Mouse (Mus musculus) inflammation-experienced regulatory T-cells, adult 6 months (primary cell): Measurements from ENCODE around the gene Dnase2a. TPM values are rescaled to one million over a fixed set of nuclear protein-coding genes. Genes with fewer than 3 reads are reported as not detected.

Experiments used
- ATAC-seq: one replicate; pipeline ENCODE4 v1.8.0; 2017
- polyA plus RNA-seq, 3 experiments: library from polyadenylated mRNA; unstranded; fragments of 100-300 nt; shearing (Covaris generic); gene quantifications; one replicate each; pipeline ENCODE4 v1.2.1; 2017

The Dnase2a gene
- polyA plus RNA-seq, 3 experiments from 2014 or later, result 10.5 to 21.7 (median 20.0) TPM

GRCm38 (mm10) chr8:84970135-84970790, 61.9 kb downstream of the Dnase2a start:
- no peak for ATAC-seq

DNA sequence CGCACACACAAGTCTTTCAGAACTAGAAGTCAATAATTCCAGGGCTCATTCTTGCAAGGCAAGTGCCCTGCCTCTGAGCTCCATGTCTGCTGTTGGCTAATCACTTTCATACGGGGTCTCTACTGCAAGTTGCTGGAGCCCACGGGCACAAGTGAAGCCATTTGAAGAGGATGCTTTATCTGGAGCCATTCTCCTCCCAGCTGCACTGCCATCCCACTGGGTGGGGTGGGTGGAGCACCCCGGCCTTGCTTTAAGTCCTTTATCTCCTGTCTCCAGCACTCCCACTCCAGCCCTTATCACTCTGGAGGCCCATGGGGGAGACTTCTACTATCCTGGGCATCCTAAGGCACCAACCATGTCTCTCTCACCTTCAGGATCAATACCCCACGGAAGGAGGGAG, 62.6 kb downstream of the Dnase2a start:
- no peak for ATAC-seq

Other genes starting within 250 kb of the Dnase2a start
- gene Ier2, start 245.7 kb upstream of the Dnase2a start, polyA plus RNA-seq, result 10 to 100 TPM; 42.4 to 46.3 (median 45.8) TPM
- gene Trmt1, start 222.3 kb upstream of the Dnase2a start, polyA plus RNA-seq, result 10 to 100 TPM; 28.0 to 61.1 (median 55.5) TPM
- gene Nacc1, start 220.7 kb upstream of the Dnase2a start, polyA plus RNA-seq, result 1 to 10 TPM; 9.2 to 9.5 (median 9.4) TPM
- gene Lyl1, start 207.1 kb upstream of the Dnase2a start, polyA plus RNA-seq, result 1 to 10 TPM in 2 of 3 experiments, under 1 TPM in 1; 0.20 to 2.7 (median 1.3) TPM
- gene G430095P16Rik, start 185.6 kb upstream of the Dnase2a start, polyA plus RNA-seq, result 10 to 100 TPM; 11.7 to 25.0 (median 21.7) TPM
- 1 to 10 TPM in 2 of 3 experiments, under 1 TPM in 1; 0.92 to 6.3 (median 3.1) TPM for gene Nfix, start 108.2 kb upstream of the Dnase2a start, polyA plus RNA-seq
- gene Dand5, start 85.7 kb upstream of the Dnase2a start, polyA plus RNA-seq, result 1 to 10 TPM; 4.7 to 5.6 (median 5.4) TPM
- 10 to 100 TPM; 14.6 to 16.7 (median 16.1) TPM for gene Gadd45gip1, start 77.0 kb upstream of the Dnase2a start, polyA plus RNA-seq
- 100 to 1,000 TPM; 128 to 152 (median 145) TPM for gene Rad23a, start 67.9 kb upstream of the Dnase2a start, polyA plus RNA-seq
- 100 to 1,000 TPM; 278 to 341 (median 290) TPM for gene Calr, start 61.6 kb upstream of the Dnase2a start, polyA plus RNA-seq
- 10 to 100 TPM; 48.1 to 76.0 (median 58.3) TPM for gene Farsa, start 51.6 kb upstream of the Dnase2a start, polyA plus RNA-seq
- 10 to 100 TPM in 1 of 3 experiments, 1 to 10 TPM in 2; 4.3 to 19.0 (median 6.8) TPM for gene Syce2, start 36.4 kb upstream of the Dnase2a start, polyA plus RNA-seq
- 10 to 100 TPM; 14.5 to 19.9 (median 19.2) TPM for gene Gcdh, start 14.6 kb upstream of the Dnase2a start, polyA plus RNA-seq
- gene Klf1, start 6.6 kb upstream of the Dnase2a start, polyA plus RNA-seq, result not detected
- gene Mast1, start 28.8 kb downstream of the Dnase2a start, polyA plus RNA-seq, result 1 to 10 TPM in 2 of 3 experiments, under 1 TPM in 1; 0.84 to 1.5 (median 1.1) TPM
- gene Rtbdn, start 38.4 kb downstream of the Dnase2a start, polyA plus RNA-seq, result under 1 TPM in 1 of 3 experiments, not detected in 2; 0.28 TPM
- not detected for gene Gm49661, start 60.9 kb downstream of the Dnase2a start, polyA plus RNA-seq
- 100 to 1,000 TPM; 232 to 340 (median 290) TPM for gene Prdx2, start 61.0 kb downstream of the Dnase2a start, polyA plus RNA-seq
- 10 to 100 TPM; 57.0 to 88.9 (median 72.8) TPM for gene Rnaseh2a, start 61.2 kb downstream of the Dnase2a start, polyA plus RNA-seq
- 10 to 100 TPM; 28.1 to 33.6 (median 33.1) TPM for gene Junb, start 70.2 kb downstream of the Dnase2a start, polyA plus RNA-seq
- gene Hook2, start 82.0 kb downstream of the Dnase2a start, polyA plus RNA-seq, result 1 to 10 TPM; 2.2 to 4.9 (median 4.6) TPM
- gene Best2, start 106.0 kb downstream of the Dnase2a start, polyA plus RNA-seq, result not detected
- 10 to 100 TPM; 50.0 to 67.9 (median 60.7) TPM for gene Asna1, start 116.7 kb downstream of the Dnase2a start, polyA plus RNA-seq
- gene Trir, start 118.3 kb downstream of the Dnase2a start, polyA plus RNA-seq, result 10 to 100 TPM; 17.8 to 31.0 (median 24.1) TPM
- gene Tnpo2, start 128.4 kb downstream of the Dnase2a start, polyA plus RNA-seq, result 10 to 100 TPM; 13.8 to 18.7 (median 16.5) TPM
- 1 to 10 TPM; 2.3 to 4.8 (median 2.9) TPM for gene Fbxw9, start 151.5 kb downstream of the Dnase2a start, polyA plus RNA-seq
- 1 to 10 TPM in 2 of 3 experiments, not detected in 1; 1.9 to 3.3 TPM for gene Gm5741, start 159.4 kb downstream of the Dnase2a start, polyA plus RNA-seq
- gene Dhps, start 163.2 kb downstream of the Dnase2a start, polyA plus RNA-seq, result 10 to 100 TPM; 29.3 to 40.4 (median 39.3) TPM
- gene Wdr83os, start 172.2 kb downstream of the Dnase2a start, polyA plus RNA-seq, result 100 to 1,000 TPM; 114 to 166 (median 129) TPM
- 10 to 100 TPM; 34.8 to 44.2 (median 38.5) TPM for gene Wdr83, start 172.7 kb downstream of the Dnase2a start, polyA plus RNA-seq
- gene Man2b1, start 174.7 kb downstream of the Dnase2a start, polyA plus RNA-seq, result 10 to 100 TPM; 80.8 to 94.7 (median 83.8) TPM
- under 1 TPM in 1 of 3 experiments, not detected in 2; 0.15 TPM for gene Zfp791, start 214.5 kb downstream of the Dnase2a start, polyA plus RNA-seq
- under 1 TPM in 1 of 3 experiments, not detected in 2; 0.21 TPM for gene Cks1brt, start 243.4 kb downstream of the Dnase2a start, polyA plus RNA-seq